ENCODE assay signal across 18 mouse cellular contexts in the genomic region with DNA sequence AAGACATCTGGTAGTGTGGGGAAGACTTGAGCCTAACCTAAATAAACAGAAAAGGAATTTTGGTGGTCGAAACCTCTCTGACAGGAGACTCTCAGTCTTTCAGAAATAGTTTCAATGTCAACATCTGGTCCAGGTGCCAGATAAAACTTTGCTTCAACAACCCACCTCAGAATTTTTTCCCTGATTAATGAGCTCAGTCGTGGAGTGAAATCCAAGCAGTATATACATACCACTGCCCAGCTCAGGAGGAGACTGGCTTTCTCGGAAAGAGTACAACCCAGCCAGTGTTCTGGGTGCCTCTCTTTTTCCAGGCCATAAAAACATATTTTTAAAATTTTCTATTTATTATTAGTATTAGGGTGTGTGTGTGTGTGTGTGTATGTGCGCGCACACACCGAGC.
"Had no signal": no experiment of that assay in that cellular context is flagged by ENCODE, and none has a peak within 500 bp of the region (broad histone marks: within the 10 kb centered on the region; RNA-seq: fewer than 3 reads in every experiment).

No protein-coding gene starts in this region.

- H3K4me2 ChIP-seq: liver, embryonic 13.5 days had no signal

- H3K4me3 ChIP-seq: liver, embryonic 13.5 days had no signal

- H3K9me3 ChIP-seq: liver, embryonic 13.5 days had no signal

- H3K36me3 ChIP-seq: liver, embryonic 13.5 days had no signal

- H3K9ac ChIP-seq: liver, embryonic 13.5 days had no signal

- DNase-seq: kidney, adult 18-20 months; kidney, adult 9 months; kidney, postnatal 14 days; kidney, postnatal 4 days; left cerebral cortex, postnatal 4 days; liver, embryonic 13.5 days; lung, adult 2 months; lung, postnatal 14 days; lung, postnatal 4 days; midbrain, embryonic 14.5 days; right cerebral cortex, adult 18-20 months; right cerebral cortex, postnatal 25 days; spleen, adult 18-20 months; thymus, adult 2 months; thymus, postnatal 14 days; thymus, postnatal 4 days had no signal

- H3K4me1 ChIP-seq: liver, embryonic 13.5 days had no signal

- ATAC-seq: inflammation-experienced regulatory T-cells, adult 6 months; intestine, embryonic 16.5 days had no signal

- H3K27ac ChIP-seq: liver, embryonic 13.5 days had no signal

- H3K27me3 ChIP-seq: liver, embryonic 13.5 days had no signal
